8 mouse cellular contexts compared by ENCODE assay signal in genomic region chr2:130397186-130397985, GRCm38 (mm10). TPM values are rescaled to one million over a fixed set of nuclear protein-coding genes. Genes with fewer than 3 reads are reported as not detected.
DNase-seq lines count a peak whose midpoint lies in the region; ATAC-seq and TF ChIP-seq lines count a peak whose summit lies in the region.

Gene Cpxm1, minus strand, starts transcription at chr2:130397574.

- H3K27ac ChIP-seq in ES-Bruce4 (ENCODE audit: insufficient read depth, low read length), result no peak within 1 kb of the TSS
- H3K27ac ChIP-seq in embryonic facial prominence, embryonic 15.5 days (replicated peaks), result peak within 1 kb of the TSS; percentile 82
- no peak within 1 kb of the TSS for H3K27ac ChIP-seq in liver, embryonic 12.5 days

- H3K4me1 ChIP-seq in erythroblast, embryonic 14.5 days (ENCODE audit: control insufficient read depth), result peaks cover 2% of the 10 kb centered on the region; the same call in 1 of the 2 replicates
- H3K4me1 ChIP-seq in ES-Bruce4 (ENCODE audit: control insufficient read depth, insufficient read depth, low read length), result no peaks in the 10 kb centered on the region
- H3K4me1 ChIP-seq in embryonic facial prominence, embryonic 15.5 days, result peaks cover 24% of the 10 kb centered on the region; the same call in 1 of the 2 replicates
- H3K4me1 ChIP-seq in liver, embryonic 12.5 days, result 0 out of 2 replicates have a peak, but pooled peaks cover 6% of the 10 kb centered on the region

- H3K9me3 ChIP-seq in erythroblast, embryonic 14.5 days (ENCODE audit: control insufficient read depth, low read length), result no peaks in the 10 kb centered on the region
- H3K9me3 ChIP-seq in ES-Bruce4 (replicated peaks; ENCODE audit: control insufficient read depth, insufficient read depth, low read length, poor library complexity, severe bottlenecking), result peaks cover 11% of the 10 kb centered on the region
- no peaks in the 10 kb centered on the region for H3K9me3 ChIP-seq in embryonic facial prominence, embryonic 15.5 days (replicated peaks)
- H3K9me3 ChIP-seq in liver, embryonic 12.5 days (replicated peaks), result no peaks in the 10 kb centered on the region

- TF ChIP-seq POLR2A in ES-Bruce4 (IDR thresholded peaks at IDR 0.05; ENCODE audit: insufficient read depth, low read length), result no peak

- TF ChIP-seq EP300 in ES-Bruce4 (IDR thresholded peaks at IDR 0.05; ENCODE audit: insufficient read depth, low read depth, low read length), result no peak

- peak; percentile 45 for DNase-seq in heart, postnatal 4 days
- DNase-seq in retina, postnatal 1 day, result peak; percentile 79
- DNase-seq in layer of hippocampus, postnatal 25 days (ENCODE audit: extremely low spot score in 1 of 2, low spot score in 1 of 2), result no peak

- H3K4me3 ChIP-seq in erythroblast, embryonic 14.5 days (replicated peaks), result peak within 1 kb of the TSS; percentile 38
- peak within 1 kb of the TSS; percentile 52 for H3K4me3 ChIP-seq in ES-Bruce4 (ENCODE audit: low read depth, low read length)
- peak within 1 kb of the TSS; percentile 69 for H3K4me3 ChIP-seq in embryonic facial prominence, embryonic 15.5 days (replicated peaks)
- peak within 1 kb of the TSS; percentile 52 for H3K4me3 ChIP-seq in liver, embryonic 12.5 days

- no peaks in the 10 kb centered on the region for H3K36me3 ChIP-seq in erythroblast, embryonic 14.5 days (ENCODE audit: control insufficient read depth)
- H3K36me3 ChIP-seq in ES-Bruce4 (ENCODE audit: control insufficient read depth, insufficient read depth, low read length, poor library complexity, severe bottlenecking), result no peaks in the 10 kb centered on the region
- H3K36me3 ChIP-seq in embryonic facial prominence, embryonic 15.5 days, result peaks cover 28% of the 10 kb centered on the region
- H3K36me3 ChIP-seq in liver, embryonic 12.5 days, result no peaks in the 10 kb centered on the region

- H3K27me3 ChIP-seq in erythroblast, embryonic 14.5 days (ENCODE audit: control insufficient read depth), result peaks cover 37% of the 10 kb centered on the region
- no peaks in the 10 kb centered on the region for H3K27me3 ChIP-seq in ES-Bruce4 (ENCODE audit: control insufficient read depth, insufficient read depth, low read length, poor library complexity, severe bottlenecking)
- no peaks in the 10 kb centered on the region for H3K27me3 ChIP-seq in embryonic facial prominence, embryonic 15.5 days
- peaks cover 47% of the 10 kb centered on the region for H3K27me3 ChIP-seq in liver, embryonic 12.5 days (replicated peaks)

- peak within 1 kb of the TSS; percentile 81 for H3K4me2 ChIP-seq in embryonic facial prominence, embryonic 15.5 days (replicated peaks)
- peak within 1 kb of the TSS; percentile 70 for H3K4me2 ChIP-seq in liver, embryonic 12.5 days

- TF ChIP-seq CTCF in ES-Bruce4 (IDR thresholded peaks at IDR 0.05; ENCODE audit: low read depth, low read length), result no peak

- under 1% methylated on average over 40 of the region's 53 CpGs for WGBS in embryonic facial prominence, embryonic 15.5 days
- WGBS in liver, embryonic 12.5 days (ENCODE audit: insufficient replicate concordance), result 2% methylated on average over 47 of the region's 53 CpGs

- peak within 1 kb of the TSS; percentile 20 for H3K9ac ChIP-seq in ES-Bruce4 (ENCODE audit: low read depth, poor library complexity, severe bottlenecking)
- peak within 1 kb of the TSS; percentile 81 for H3K9ac ChIP-seq in embryonic facial prominence, embryonic 15.5 days
- H3K9ac ChIP-seq in liver, embryonic 12.5 days, result peak within 1 kb of the TSS; percentile 31; the same call in 1 of the 2 replicates

- ATAC-seq in erythroblast, adult 5-6 weeks (replicated peaks; ENCODE audit: low FRiP score, poor library complexity, severe bottlenecking), result no peak
- peak; percentile 87 for ATAC-seq in embryonic facial prominence, embryonic 15.5 days (ENCODE audit: insufficient number of reproducible peaks, low FRiP score, low TSS enrichment, low read depth)
- peak; percentile 53 for ATAC-seq in liver, embryonic 12.5 days

RNA-seq across cellular contexts. Expression of gene Cpxm1, which starts in this region (rescaled TPM):
- polyA plus RNA-seq in erythroblast, embryonic 14.5 days (2012), result not detected in 2 replicates
- not detected in 2 replicates for total RNA-seq in erythroblast, adult 5-6 weeks (2015; ENCODE audit: low replicate concordance)
- total RNA-seq in erythroblast, adult 5-6 weeks (2017; ENCODE audit: low replicate concordance), result not detected in 2 replicates
- polyA plus RNA-seq in ES-Bruce4 (2011; ENCODE audit: insufficient read depth, insufficient read length, low read depth, missing spikeins), result 8.1 and 10.9 TPM in 2 replicates
- polyA plus RNA-seq in embryonic facial prominence, embryonic 15.5 days (2015; fragmentation: Nextera tagmentation; extraction: Ambion mirVana), result 123 and 141 TPM in 2 replicates
- total RNA-seq in heart, postnatal 4 days (2021), result 10 to 100 TPM in 1 of 2 experiments, 1 to 10 TPM in 1; 9.6 to 10.9 TPM
- 11.0 TPM in 2 replicates for polyA plus RNA-seq in liver, embryonic 12.5 days (2016; fragmentation: Nextera tagmentation; extraction: Ambion mirVana)
- 1 to 10 TPM; 6.3 to 6.8 TPM for total RNA-seq in layer of hippocampus, postnatal 25 days (2021)

Comparison
In these comparisons a context has a peak if more than half of its experiments do, and no peak if none do; other contexts are left out.
1. RNA of gene Cpxm1 (total RNA-seq): 9.6 to 10.9 TPM in heart, postnatal 4 days and 6.3 to 6.8 TPM in layer of hippocampus, postnatal 25 days; not detected in erythroblast, adult 5-6 weeks; every median in the first group is over 4 times any median in the second.
2. RNA of gene Cpxm1 (polyA plus RNA-seq): 123 to 141 TPM in embryonic facial prominence, embryonic 15.5 days; 11.0 TPM in liver, embryonic 12.5 days, 8.1 to 10.9 TPM in ES-Bruce4 and not detected in erythroblast, embryonic 14.5 days; every median in the first group is over 10 times any median in the second.
3. H3K9ac ChIP-seq: peak in every context shown above with its lines; median percentile 81 in embryonic facial prominence, embryonic 15.5 days; 31 in liver, embryonic 12.5 days; 20 in ES-Bruce4.
4. DNase-seq: peak in heart, postnatal 4 days (single experiment) and retina, postnatal 1 day (single experiment); none in layer of hippocampus, postnatal 25 days (0 of 2).
5. Peak in every context shown above with its lines, with median percentiles within 50 percentile points of each other: H3K4me3 ChIP-seq.